Mouse (Mus musculus) embryonic fibroblast, embryonic 13.5 days (primary cell): ENCODE results near the gene Pnp.

Experiments
- CTCF ChIP-seq: IDR thresholded peaks from 2 replicates; pipeline ENCODE4 v1.5.1; 2011; ENCODE audit warnings: mild to moderate bottlenecking, control low read depth, low read length, moderate library complexity, borderline replicate concordance; ENCODE audit not compliant: insufficient read depth
- POLR2A ChIP-seq: IDR thresholded peaks from 2 replicates; pipeline ENCODE4 v1.6.1; 2011; ENCODE audit warnings: low read depth, mild to moderate bottlenecking, control low read depth, low read length, moderate library complexity

DNA sequence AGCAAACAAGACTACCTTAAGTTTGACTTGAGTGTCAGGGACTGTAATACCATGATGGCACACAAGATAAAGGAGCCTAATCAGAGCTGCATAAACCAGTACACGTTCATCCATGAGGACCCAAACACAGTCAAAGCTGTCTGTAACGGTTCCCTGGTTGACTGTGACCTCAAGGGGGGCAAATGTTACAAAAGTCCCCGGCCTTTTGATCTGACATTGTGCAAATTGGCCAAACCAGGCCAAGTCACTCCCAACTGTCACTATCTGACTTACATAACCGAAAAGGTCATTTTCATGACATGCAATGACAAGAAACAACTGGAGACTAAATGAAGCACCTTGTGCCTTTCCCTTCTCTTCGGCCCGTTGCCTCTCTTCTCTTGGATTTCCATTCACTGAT, 78.7 kb downstream of the Pnp start:
- TF ChIP-seq CTCF: no peak
- TF ChIP-seq POLR2A: no peak
